Mouse (Mus musculus): Measurements from ENCODE around the gene Smim1. TPM values are rescaled to one million over a fixed set of nuclear protein-coding genes. Genes with fewer than 3 reads are reported as not detected.
A peak's percentile ranks its signal among the peaks of the same experiment; 100 is the strongest.

Gene Smim1
- polyA plus RNA-seq, 1 experiment from 2014 or later: 77.0 TPM

DNA sequence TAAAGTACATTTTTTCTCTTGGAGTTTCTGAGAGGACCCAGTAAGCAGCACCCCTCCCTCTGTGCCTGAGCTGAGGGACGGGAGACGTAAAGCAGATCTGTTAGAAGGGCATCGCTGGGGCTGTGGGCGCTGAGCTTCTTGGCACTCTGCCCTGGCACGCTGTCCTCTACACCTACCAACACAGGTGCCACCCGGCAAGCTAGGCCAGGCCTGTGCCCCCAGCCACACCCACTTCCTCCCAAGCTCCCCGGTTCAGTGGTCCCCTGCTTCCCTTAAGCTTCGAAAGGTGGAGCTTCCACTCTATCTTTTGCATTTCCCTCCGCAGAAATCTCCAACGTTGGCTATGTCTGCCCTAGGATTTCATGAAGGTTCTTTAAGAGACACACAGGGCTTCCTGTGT lies 46.8 kb downstream of the Smim1 start:
- H3K9ac ChIP-seq: no peak overlapping the region
- peaks cover 12% of the 10 kb centered on the region for H3K4me1 ChIP-seq (replicated peaks)
- no peak overlapping the region for H3K4me2 ChIP-seq
- H3K27me3 ChIP-seq (replicated peaks): no peaks in the 10 kb centered on the region
- 91% methylated on average over 10 of the region's 10 CpGs for WGBS
- H3K4me3 ChIP-seq: no peak overlapping the region
- ATAC-seq (ENCODE audit: insufficient number of reproducible peaks, low FRiP score): no peak
- H3K9me3 ChIP-seq (replicated peaks): no peaks in the 10 kb centered on the region
- H3K27ac ChIP-seq (ENCODE audit: poor library complexity, severe bottlenecking): no peak overlapping the region
- peaks cover 53% of the 10 kb centered on the region for H3K36me3 ChIP-seq

- Histone ChIP-seq H3K4me3 (peak overlapping the region; percentile 86), H3K36me3 (peaks cover 31% of the 10 kb centered on the region), H3K27ac (ENCODE audit: poor library complexity, severe bottlenecking) (no peak overlapping the region), H3K9ac (peak overlapping the region; percentile 85), H3K27me3 (replicated peaks) (no peaks in the 10 kb centered on the region), H3K4me2 (peak overlapping the region; percentile 92), H3K9me3 (replicated peaks) (no peaks in the 10 kb centered on the region), H3K4me1 (replicated peaks) (peaks cover 20% of the 10 kb centered on the region)
- 42% methylated on average over 6 of the region's 6 CpGs for WGBS
- no peak for ATAC-seq (ENCODE audit: insufficient number of reproducible peaks, low FRiP score)
Observed at GRCm38 (mm10) chr4:153975768-153976167, 50.3 kb downstream of the Smim1 start.

DNA sequence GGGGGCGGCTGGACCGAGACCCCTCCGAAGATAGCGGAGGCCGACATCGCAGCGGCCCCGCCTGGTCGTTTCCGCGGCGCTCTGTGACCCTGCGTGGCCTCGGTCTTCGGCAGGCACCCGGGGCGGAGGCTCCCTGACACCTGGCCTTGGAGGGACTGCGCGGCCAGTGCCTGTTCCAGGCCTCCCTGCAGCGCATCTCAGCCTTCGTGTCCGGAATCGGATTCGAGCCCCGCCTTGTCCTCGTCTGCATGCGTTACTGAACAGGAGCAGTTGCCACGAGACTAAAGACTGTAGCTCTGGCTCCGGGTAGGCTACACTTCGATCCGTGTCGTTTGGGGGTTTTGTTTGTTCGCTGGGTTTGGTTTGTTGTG lies 50.8 kb downstream of the Smim1 start:
- H3K36me3 ChIP-seq: peaks cover 31% of the 10 kb centered on the region
- peaks cover 20% of the 10 kb centered on the region for H3K4me1 ChIP-seq (replicated peaks)
- H3K27ac ChIP-seq (ENCODE audit: poor library complexity, severe bottlenecking): no peak overlapping the region
- under 1% methylated on average over 32 of the region's 33 CpGs for WGBS
- peak overlapping the region; percentile 92 for H3K4me2 ChIP-seq
- peak; percentile 74 for ATAC-seq (ENCODE audit: insufficient number of reproducible peaks, low FRiP score)
- H3K27me3 ChIP-seq (replicated peaks): no peaks in the 10 kb centered on the region
- H3K9ac ChIP-seq: peak overlapping the region; percentile 85
- peak overlapping the region; percentile 86 for H3K4me3 ChIP-seq
- no peaks in the 10 kb centered on the region for H3K9me3 ChIP-seq (replicated peaks)

GRCm38 (mm10) chr4:153974431-153975291 lies 51.4 kb downstream of the Smim1 start, which contains the start of the genes Dffb and Cep104:
TSS of gene Dffb (minus strand) at chr4:153975126.
TSS of gene Cep104 (plus strand) at chr4:153975194.
- H3K27ac ChIP-seq (ENCODE audit: poor library complexity, severe bottlenecking): no peak within 1 kb of the TSS
- H3K9me3 ChIP-seq (replicated peaks): no peaks in the 10 kb centered on the region
- H3K27me3 ChIP-seq (replicated peaks): no peaks in the 10 kb centered on the region
- peak within 1 kb of the TSS; percentile 86 for H3K4me3 ChIP-seq
- H3K4me2 ChIP-seq: peak within 1 kb of the TSS; percentile 92
- H3K36me3 ChIP-seq: peaks cover 31% of the 10 kb centered on the region
- 1% methylated on average over 68 of the region's 68 CpGs for WGBS
- peak within 1 kb of the TSS; percentile 85 for H3K9ac ChIP-seq
- ATAC-seq (ENCODE audit: insufficient number of reproducible peaks, low FRiP score): peak; percentile 97
- peaks cover 20% of the 10 kb centered on the region for H3K4me1 ChIP-seq (replicated peaks)

Other genes starting within 250 kb of the Smim1 start
- 49.7 and 51.9 TPM in 2 replicates for gene A430005L14Rik, start 69.0 kb downstream of the Smim1 start, polyA plus RNA-seq (2016; fragmentation: Nextera tagmentation; extraction: Ambion mirVana)
- gene Dffb, start 51.1 kb downstream of the Smim1 start, polyA plus RNA-seq (2016; fragmentation: Nextera tagmentation; extraction: Ambion mirVana): 5.6 and 6.5 TPM in 2 replicates
- gene Cep104, start 51.0 kb downstream of the Smim1 start, polyA plus RNA-seq (2016; fragmentation: Nextera tagmentation; extraction: Ambion mirVana): 17.3 and 18.0 TPM in 2 replicates
- gene Lrrc47, start 14.5 kb downstream of the Smim1 start, polyA plus RNA-seq (2016; fragmentation: Nextera tagmentation; extraction: Ambion mirVana): 21.8 and 27.2 TPM in 2 replicates
- 0.09 and 0.10 TPM in 2 replicates for gene Ccdc27, start 16.4 kb upstream of the Smim1 start, polyA plus RNA-seq (2016; fragmentation: Nextera tagmentation; extraction: Ambion mirVana)
- 0.04 and 0.05 TPM in 2 replicates for gene Trp73, start 114.0 kb upstream of the Smim1 start, polyA plus RNA-seq (2016; fragmentation: Nextera tagmentation; extraction: Ambion mirVana)
- 23.5 and 24.1 TPM in 2 replicates for gene Wrap73, start 116.1 kb upstream of the Smim1 start, polyA plus RNA-seq (2016; fragmentation: Nextera tagmentation; extraction: Ambion mirVana)
- 128 and 135 TPM in 2 replicates for gene Tprgl, start 134.4 kb upstream of the Smim1 start, polyA plus RNA-seq (2016; fragmentation: Nextera tagmentation; extraction: Ambion mirVana)
- gene Megf6, start 144.5 kb upstream of the Smim1 start, polyA plus RNA-seq (2016; fragmentation: Nextera tagmentation; extraction: Ambion mirVana): 16.0 and 19.4 TPM in 2 replicates

Data from heart, embryonic 12.5 days (tissue).